Mouse (Mus musculus) CD4-positive, CD25-positive, alpha-beta regulatory T cell, adult 2 months (primary cell): ENCODE results near the gene Hs6st3.

ENCODE experiments used
- DNase-seq: peaks from one replicate; pipeline ENCODE4 v3.0.0-alpha.2; 2012; ENCODE audit warnings: low read depth, low spot score

The Hs6st3 gene

GRCm38 (mm10) chr14:119789457-119789856, 651.3 kb downstream of the Hs6st3 start:
- DNase-seq: no peak

GRCm38 (mm10) chr14:119797172-119797850, 659.2 kb downstream of the Hs6st3 start:
- DNase-seq: no peak

GRCm38 (mm10) chr14:119798561-119798960, 660.4 kb downstream of the Hs6st3 start:
- DNase-seq: no peak

GRCm38 (mm10) chr14:119800856-119801255, 662.7 kb downstream of the Hs6st3 start:
- DNase-seq: no peak

- no peak for DNase-seq
Measured at GRCm38 (mm10) chr14:119813898-119814297, 675.8 kb downstream of the Hs6st3 start.

- no peak for DNase-seq
Measured at GRCm38 (mm10) chr14:119815616-119816015, 677.5 kb downstream of the Hs6st3 start.

GRCm38 (mm10) chr14:119820562-119820961, 682.4 kb downstream of the Hs6st3 start:
- no peak for DNase-seq

- DNase-seq: no peak
Measured at GRCm38 (mm10) chr14:119831165-119832011, 693.2 kb downstream of the Hs6st3 start.

GRCm38 (mm10) chr14:119832012-119832325, 693.8 kb downstream of the Hs6st3 start:
- no peak for DNase-seq

GRCm38 (mm10) chr14:119832940-119833339, 694.8 kb downstream of the Hs6st3 start:
- no peak for DNase-seq

GRCm38 (mm10) chr14:119834008-119834700, 696.0 kb downstream of the Hs6st3 start:
- no peak for DNase-seq

- DNase-seq: no peak
Measured at GRCm38 (mm10) chr14:119836051-119836450, 697.9 kb downstream of the Hs6st3 start.

- no peak for DNase-seq
Measured at GRCm38 (mm10) chr14:119847540-119847939, 709.4 kb downstream of the Hs6st3 start.

- no peak for DNase-seq
Measured at GRCm38 (mm10) chr14:119848759-119849298, 710.7 kb downstream of the Hs6st3 start.

GRCm38 (mm10) chr14:119849338-119849737, 711.2 kb downstream of the Hs6st3 start:
- no peak for DNase-seq

- no peak for DNase-seq
Measured at GRCm38 (mm10) chr14:119852139-119852538, 714.0 kb downstream of the Hs6st3 start.

GRCm38 (mm10) chr14:119857338-119858291, 719.5 kb downstream of the Hs6st3 start:
- DNase-seq: no peak

GRCm38 (mm10) chr14:119873617-119874016, 735.5 kb downstream of the Hs6st3 start:
- no peak for DNase-seq

- DNase-seq: no peak
Measured at GRCm38 (mm10) chr14:119892922-119893321, 754.8 kb downstream of the Hs6st3 start.

- DNase-seq: no peak
Measured at GRCm38 (mm10) chr14:119895097-119895496, 757.0 kb downstream of the Hs6st3 start.
